Mouse (Mus musculus) gastrocnemius, postnatal 4 days (tissue): ENCODE results near the gene Olfr619. TPM values are rescaled to one million over a fixed set of nuclear protein-coding genes. Genes with fewer than 3 reads are reported as not detected.

Experiments used
- DNase-seq, 2 experiments: peaks; one replicate each; pipeline ENCODE4 v3.0.0; 2021 to 2022; ENCODE audit warnings: low spot score in 2 of 2, mixed read lengths in 2 of 2
- long read RNA-seq, 2 experiments: library from polyadenylated mRNA; stranded (forward); transcript quantifications; one replicate each; pipeline ENCODE4 v2.0.0; 2021
- microRNA-seq: library from miRNA; unstranded; fragments of <30 nt; microRNA quantifications from one replicate; pipeline ENCODE4 v1.2.0, GENCODE M21; 2021
- total RNA-seq, 2 experiments: library from RNA; stranded (reverse); gene quantifications; 2 replicates each; pipeline ENCODE4 v1.2.3; 2021

The Olfr619 gene
- not detected for total RNA-seq
- long read RNA-seq, experiment 1, result 0 reads
- long read RNA-seq, experiment 2, result 0 reads

DNA sequence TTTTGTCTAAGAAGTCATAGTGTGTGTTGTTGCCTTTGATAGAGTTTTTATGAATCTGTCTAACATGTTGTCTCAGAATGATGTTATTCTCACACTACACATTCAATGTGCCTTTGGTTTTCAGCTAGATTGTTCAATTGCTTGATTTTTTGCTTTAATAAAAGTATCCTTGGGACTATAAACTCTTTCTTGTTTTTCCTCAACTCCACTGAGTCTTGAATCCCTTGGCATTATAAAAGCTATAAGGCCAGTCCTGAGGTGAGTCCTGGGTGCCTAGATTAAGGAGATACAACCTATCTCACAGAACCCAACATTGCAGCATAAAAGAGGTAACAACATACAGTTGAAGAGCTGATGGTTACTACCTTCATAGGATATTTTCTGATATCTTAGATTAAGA lies at the start of gene Olfr619:
TSS of gene Olfr619 (plus strand) at position 301 of the 400 bp plus-strand sequence.
- no peak for DNase-seq

DNA sequence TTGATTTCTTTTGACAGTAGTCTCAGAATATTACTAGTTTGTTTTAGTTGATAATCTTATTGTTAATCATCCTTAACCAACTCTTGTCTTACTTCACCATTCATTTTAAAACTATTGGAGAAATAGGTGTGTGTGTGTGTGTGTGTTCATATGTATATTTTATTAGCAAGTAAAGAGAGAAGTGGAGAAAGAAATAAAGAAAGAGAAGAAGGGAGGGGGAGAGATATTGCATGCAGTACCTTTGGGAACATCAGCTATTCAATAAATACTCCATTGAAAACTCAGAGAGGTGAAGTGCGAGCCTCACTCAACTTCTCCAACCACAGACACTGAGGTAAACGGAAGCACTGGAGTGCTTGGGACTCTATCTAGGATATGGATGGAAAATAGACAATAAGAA lies 44.6 kb upstream of the Olfr619 start, which contains the start of gene Olfr615:
TSS of gene Olfr615 (plus strand) at position 301 of the 400 bp plus-strand sequence.
- DNase-seq, result no peak

DNA sequence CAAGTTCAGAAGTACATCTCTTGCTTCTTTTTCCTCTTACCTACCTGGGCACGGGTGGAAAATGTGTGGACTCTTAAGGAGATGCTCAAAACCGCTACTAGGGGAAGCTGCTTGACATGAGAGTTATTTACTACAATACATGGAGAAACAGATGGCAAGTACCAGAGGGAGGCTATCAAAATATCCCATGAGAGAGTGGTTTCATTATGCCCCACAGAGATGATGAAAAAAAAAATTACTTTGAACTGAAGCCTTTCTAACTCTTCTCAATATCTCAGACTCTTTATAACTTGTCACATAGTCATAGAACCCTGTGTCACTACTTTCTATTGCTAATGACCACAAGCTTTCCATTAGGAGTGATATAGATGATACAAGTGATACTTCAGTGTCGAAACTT lies 31.3 kb upstream of the Olfr619 start, which contains the start of gene Olfr616:
TSS of gene Olfr616 (minus strand) at position 101 of the 400 bp plus-strand sequence.
- DNase-seq, result no peak

DNA sequence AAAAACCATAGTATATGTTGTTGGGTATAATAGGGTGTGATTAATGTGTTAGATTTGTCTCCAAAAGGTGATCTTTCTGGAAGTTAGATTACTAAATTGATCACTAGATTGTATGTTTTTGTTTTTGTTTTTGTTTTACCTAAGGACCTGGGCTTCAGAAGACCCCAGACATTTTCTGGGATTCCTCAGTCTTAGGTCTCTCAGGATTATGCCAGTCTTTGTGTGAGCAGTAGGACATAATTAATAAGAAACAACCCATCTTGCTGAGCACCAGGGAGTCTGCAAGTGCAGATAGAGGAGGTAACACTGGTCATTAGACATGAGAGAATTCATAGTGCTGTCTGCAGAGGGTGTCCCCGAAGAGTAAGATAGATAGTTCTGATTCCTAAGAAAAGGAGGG lies 27.6 kb upstream of the Olfr619 start, which contains the start of gene Olfr617:
TSS of gene Olfr617 (plus strand) at position 301 of the 400 bp plus-strand sequence.
- DNase-seq, result no peak

DNA sequence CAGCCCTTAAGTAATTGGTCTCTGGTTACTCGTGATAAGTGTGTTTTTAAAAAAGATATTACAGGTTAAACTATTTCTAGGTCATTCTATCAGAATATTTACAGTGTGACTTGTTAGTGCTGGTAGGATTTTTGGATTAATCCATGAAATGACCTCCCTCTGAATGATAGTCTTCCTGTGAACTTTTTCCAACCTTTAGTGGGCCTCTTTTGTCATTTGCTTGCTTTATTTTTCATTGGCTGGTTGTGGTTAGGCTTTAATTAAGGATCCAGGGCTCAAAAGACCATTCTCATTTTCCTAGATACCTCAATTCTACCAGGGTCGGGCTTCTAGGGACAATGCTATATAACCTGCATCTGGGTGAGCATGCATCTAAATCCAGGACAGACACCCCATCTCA lies 10.6 kb upstream of the Olfr619 start, which contains the start of gene Olfr618:
TSS of gene Olfr618 (plus strand) at position 301 of the 400 bp plus-strand sequence.
- no peak for DNase-seq

DNA sequence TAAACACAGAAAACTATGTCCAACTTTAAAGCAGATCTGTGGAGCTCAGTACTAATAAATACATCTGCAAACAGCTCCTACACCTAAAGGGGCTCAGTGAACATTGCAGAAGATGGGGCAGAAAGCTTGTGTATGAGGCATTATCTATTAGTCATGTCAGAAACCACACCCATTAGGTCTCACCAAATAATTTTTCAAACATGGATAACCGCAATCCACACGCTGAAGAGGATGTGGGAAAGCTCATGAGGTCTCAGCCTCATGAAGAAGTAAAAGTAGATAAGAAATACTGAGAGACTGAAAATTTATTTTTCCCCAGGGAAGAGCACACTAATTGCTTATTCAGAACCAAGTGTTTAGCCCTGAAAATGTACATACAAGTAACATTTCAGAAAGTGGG lies 7.0 kb downstream of the Olfr619 start:
- DNase-seq, result no peak

DNA sequence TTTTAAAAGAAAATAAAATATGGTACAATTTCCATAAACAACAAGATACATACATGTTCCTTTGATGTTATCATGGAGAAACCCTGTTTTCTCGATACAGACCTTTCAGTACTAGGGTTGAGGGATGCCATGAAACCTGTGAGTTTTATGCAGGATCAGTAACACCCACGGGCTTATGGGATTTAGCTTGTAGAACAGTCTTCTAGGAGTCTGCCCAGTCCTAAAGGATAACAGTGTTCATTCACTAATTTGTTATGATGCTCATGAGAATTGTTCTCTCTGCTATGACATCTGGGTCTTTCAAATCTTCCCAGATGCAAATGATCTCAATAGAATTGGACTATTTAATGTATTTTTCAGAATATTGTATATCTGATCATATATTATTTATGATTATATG lies 12.1 kb downstream of the Olfr619 start, which contains the start of gene Olfr620:
TSS of gene Olfr620 (minus strand) at position 101 of the 400 bp plus-strand sequence.
- DNase-seq, result no peak

DNA sequence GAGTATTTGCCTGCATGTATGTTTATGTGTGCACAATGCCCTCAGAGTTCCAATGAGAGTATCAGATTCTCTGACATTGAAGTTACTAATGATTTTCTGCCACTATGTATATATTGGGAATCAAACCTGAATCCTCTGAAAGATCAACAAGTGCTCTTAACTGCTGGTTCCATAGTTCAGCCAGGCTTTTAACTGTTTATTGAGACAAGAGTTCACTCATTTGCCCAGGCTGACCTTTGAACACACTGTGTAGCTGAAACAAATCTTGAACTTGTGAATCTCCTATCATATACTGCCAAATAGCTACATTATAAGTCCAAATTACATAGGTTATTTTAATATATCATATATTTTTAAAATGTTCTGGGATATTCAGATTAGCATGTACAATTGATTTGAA lies 36.4 kb downstream of the Olfr619 start:
- no peak for DNase-seq

DNA sequence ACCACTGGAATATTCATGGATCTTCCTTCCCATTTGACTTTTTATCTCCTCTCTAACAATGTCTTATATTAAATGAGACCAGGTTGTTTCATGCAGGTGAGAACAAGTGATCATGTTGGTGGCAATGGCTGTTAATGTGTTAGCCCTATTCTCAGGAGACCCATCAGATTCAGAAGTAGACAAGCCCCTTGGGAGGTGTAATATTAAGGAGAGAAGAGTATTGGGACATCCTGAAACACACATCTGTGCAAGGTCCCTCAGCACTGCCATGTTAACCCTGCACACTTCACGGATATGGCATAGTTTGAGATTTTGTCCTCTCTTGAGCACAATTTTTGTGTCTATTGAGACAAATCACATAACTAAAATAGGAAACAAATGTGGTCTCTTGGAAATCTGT lies 42.2 kb downstream of the Olfr619 start, which contains the start of gene Olfr622:
TSS of gene Olfr622 (minus strand) at position 101 of the 400 bp plus-strand sequence.
- no peak for DNase-seq

DNA sequence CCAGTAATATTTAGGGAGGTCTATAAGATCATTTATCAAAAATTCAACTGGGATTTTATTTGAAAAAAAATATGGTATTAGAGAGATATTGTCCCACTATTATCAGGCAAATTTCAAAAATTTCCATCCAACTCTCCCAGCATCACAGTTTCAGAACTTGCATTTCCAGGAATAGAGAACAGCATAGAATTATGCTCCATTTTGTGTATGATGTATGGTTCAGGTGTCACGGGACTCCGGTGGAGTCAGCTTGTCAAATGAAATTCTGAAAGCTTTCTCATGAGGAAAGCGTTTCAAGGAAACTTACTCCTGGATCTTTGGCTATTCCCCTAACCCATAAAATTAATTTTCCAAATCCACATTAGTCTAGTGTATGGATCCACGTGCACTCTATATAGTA lies 43.7 kb downstream of the Olfr619 start:
- no peak for DNase-seq

Small RNA genes lying within 50 kb of the gene (microRNA-seq; reads per million reads assigned to microRNA genes)
- not detected for gene Gm26506

Other genes with a start within 250 kb of the Olfr619 start
- gene Olfr601, start 237.9 kb upstream of the Olfr619 start, total RNA-seq, result not detected
- not detected for gene Olfr603, start 214.4 kb upstream of the Olfr619 start, total RNA-seq
- gene Usp17lc, start 185.5 kb upstream of the Olfr619 start, total RNA-seq, result not detected
- not detected for gene Olfr605, start 155.1 kb upstream of the Olfr619 start, total RNA-seq
- gene Olfr606, start 151.5 kb upstream of the Olfr619 start, total RNA-seq, result not detected
- not detected for gene Olfr607, start 136.4 kb upstream of the Olfr619 start, total RNA-seq
- gene Olfr608, start 130.7 kb upstream of the Olfr619 start, total RNA-seq, result not detected
- gene Olfr609, start 102.5 kb upstream of the Olfr619 start, total RNA-seq, result not detected
- gene Olfr610, start 88.5 kb upstream of the Olfr619 start, total RNA-seq, result not detected
- not detected for gene Olfr611, start 79.7 kb upstream of the Olfr619 start, total RNA-seq
- not detected for gene Olfr612, start 57.9 kb upstream of the Olfr619 start, total RNA-seq
- gene Olfr613, start 52.5 kb upstream of the Olfr619 start, total RNA-seq, result not detected
- not detected for gene Olfr615, start 44.5 kb upstream of the Olfr619 start, total RNA-seq
- not detected for gene Olfr616, start 31.4 kb upstream of the Olfr619 start, total RNA-seq
- gene Olfr617, start 27.5 kb upstream of the Olfr619 start, total RNA-seq, result not detected
- gene Olfr618, start 10.5 kb upstream of the Olfr619 start, total RNA-seq, result not detected
- gene Olfr620, start 12.0 kb downstream of the Olfr619 start, total RNA-seq, result not detected
- not detected for gene Olfr622, start 42.1 kb downstream of the Olfr619 start, total RNA-seq
- gene Olfr623, start 63.1 kb downstream of the Olfr619 start, total RNA-seq, result not detected
- not detected for gene Olfr624, start 70.6 kb downstream of the Olfr619 start, total RNA-seq
- not detected for gene Olfr625-ps1, start 82.1 kb downstream of the Olfr619 start, total RNA-seq
- not detected for gene Olfr243, start 114.1 kb downstream of the Olfr619 start, total RNA-seq
- not detected for gene Olfr628, start 129.8 kb downstream of the Olfr619 start, total RNA-seq
- not detected for gene Olfr629, start 144.4 kb downstream of the Olfr619 start, total RNA-seq
- gene Olfr630, start 156.8 kb downstream of the Olfr619 start, total RNA-seq, result not detected
- gene Olfr69, start 171.0 kb downstream of the Olfr619 start, total RNA-seq, result not detected
- not detected for gene Olfr68, start 179.1 kb downstream of the Olfr619 start, total RNA-seq
- not detected for gene Olfr67, start 191.2 kb downstream of the Olfr619 start, total RNA-seq
- 10 to 100 TPM; 62.8 to 81.8 TPM for gene Hbb-bt, start 213.4 kb downstream of the Olfr619 start, total RNA-seq
- 100 to 1,000 TPM; 289 to 541 TPM for gene Hbb-bs, start 227.5 kb downstream of the Olfr619 start, total RNA-seq
- gene Hbb-bh2, start 239.9 kb downstream of the Olfr619 start, total RNA-seq, result not detected
- not detected for gene Hbb-bh1, start 242.6 kb downstream of the Olfr619 start, total RNA-seq